8 mouse cellular contexts compared by ENCODE assay signal in genomic region chr3:152315613-152316012, GRCm38 (mm10). TPM values are rescaled to one million over a fixed set of nuclear protein-coding genes. Genes with fewer than 3 reads are reported as not detected.
DNase-seq lines count a peak whose midpoint lies in the region; ATAC-seq and TF ChIP-seq lines count a peak whose summit lies in the region.

No protein-coding gene starts in this region.

- TF ChIP-seq CTCF in testis, adult 2 months (IDR thresholded peaks at IDR 0.05; ENCODE audit: control insufficient read depth, insufficient read depth, insufficient replicate concordance, low read depth, low read length): peak; percentile 88; the same call in 1 of the 2 replicates

- in situ Hi-C loops in ES-E14 (cut with MboI; ENCODE audit: low sequenced_read_pairs in 2 of 2, unreplicated experiment in 2 of 2): no loop called here

- peaks cover 13% of the 10 kb centered on the region for H3K36me3 ChIP-seq in ES-E14 (ENCODE audit: control insufficient read depth, insufficient read depth, low read length, poor library complexity, severe bottlenecking)
- H3K36me3 ChIP-seq in forebrain, embryonic 14.5 days (ENCODE audit: control insufficient read depth, insufficient read depth, low read length): peaks cover 20% of the 10 kb centered on the region
- peaks cover 4% of the 10 kb centered on the region for H3K36me3 ChIP-seq in liver, embryonic 16.5 days (ENCODE audit: control insufficient read depth, insufficient read depth)
- peaks cover 10% of the 10 kb centered on the region for H3K36me3 ChIP-seq in neural tube, embryonic 14.5 days (ENCODE audit: control insufficient read depth, insufficient read depth, low read length)
- H3K36me3 ChIP-seq in testis, adult 2 months (ENCODE audit: control insufficient read depth, insufficient read depth, low read length): peaks cover 1% of the 10 kb centered on the region; the same call in 1 of the 2 replicates

- peak; percentile 79 for ATAC-seq in forebrain, embryonic 14.5 days
- ATAC-seq in liver, embryonic 16.5 days (ENCODE audit: low read depth): peak; percentile 88
- ATAC-seq in neural tube, embryonic 14.5 days (ENCODE audit: low read depth): peak; percentile 81; the same call in 1 of the 2 replicates

- no peak overlapping the region for H3K4me2 ChIP-seq in forebrain, embryonic 14.5 days (ENCODE audit: low read length)
- H3K4me2 ChIP-seq in liver, embryonic 16.5 days (ENCODE audit: low read depth, low read length): no peak overlapping the region
- no peak overlapping the region for H3K4me2 ChIP-seq in neural tube, embryonic 14.5 days (ENCODE audit: low read depth, low read length)

- intact Hi-C loops in heart, postnatal 14 days (cut with DNase I): loop anchor here (10.0 kb wide), 1 partner anchor 201 kb away; no protein-coding TSS in a partner anchor

- no peaks in the 10 kb centered on the region for H3K4me1 ChIP-seq in ES-E14 (ENCODE audit: control insufficient read depth in 2 of 2, insufficient read depth in 2 of 2, low read length in 2 of 2, poor library complexity in 1 of 2)
- H3K4me1 ChIP-seq in forebrain, embryonic 14.5 days (ENCODE audit: control insufficient read depth, insufficient read depth, low read length): no peaks in the 10 kb centered on the region
- no peaks in the 10 kb centered on the region; the same call in 1 of the 2 replicates for H3K4me1 ChIP-seq in liver, embryonic 16.5 days (ENCODE audit: control insufficient read depth, low read depth, low read length)
- H3K4me1 ChIP-seq in neural tube, embryonic 14.5 days (ENCODE audit: control insufficient read depth, insufficient read depth, low read length): no peaks in the 10 kb centered on the region
- no peaks in the 10 kb centered on the region for H3K4me1 ChIP-seq in testis, adult 2 months (ENCODE audit: control insufficient read depth, insufficient read depth, low read length)

- no peaks in the 10 kb centered on the region for H3K9me3 ChIP-seq in ES-E14 (ENCODE audit: control insufficient read depth, insufficient read depth, low read depth, low read length)
- H3K9me3 ChIP-seq in forebrain, embryonic 14.5 days (replicated peaks; ENCODE audit: control insufficient read depth, low read length): no peaks in the 10 kb centered on the region
- peaks cover 2% of the 10 kb centered on the region for H3K9me3 ChIP-seq in liver, embryonic 16.5 days (replicated peaks; ENCODE audit: control insufficient read depth, low read length)
- H3K9me3 ChIP-seq in neural tube, embryonic 14.5 days (ENCODE audit: control insufficient read depth, low read length): no peaks in the 10 kb centered on the region

- H3K27ac ChIP-seq in ES-E14 (ENCODE audit: insufficient read depth, low read depth, low read length, poor library complexity, severe bottlenecking): no peak overlapping the region
- H3K27ac ChIP-seq in forebrain, embryonic 14.5 days (ENCODE audit: low read depth, low read length): no peak overlapping the region
- no peak overlapping the region for H3K27ac ChIP-seq in liver, embryonic 16.5 days (ENCODE audit: low read length)
- no peak overlapping the region for H3K27ac ChIP-seq in neural tube, embryonic 14.5 days (ENCODE audit: low read depth, low read length)
- no peak overlapping the region for H3K27ac ChIP-seq in testis, adult 2 months (ENCODE audit: control insufficient read depth, insufficient read depth, low read depth, low read length)

- peak; percentile 80 for DNase-seq in ES-E14 (ENCODE audit: low read depth, low spot score)
- peak; percentile 59 for DNase-seq in cerebellum, adult 11 months
- peak; percentile 76 for DNase-seq in forebrain, embryonic 14.5 days (ENCODE audit: low spot score)
- peak; percentile 86 to 90 for DNase-seq in heart, postnatal 14 days
- peak; percentile 89 to 92 for DNase-seq in kidney, postnatal 4 days

- no peak overlapping the region for H3K4me3 ChIP-seq in ES-E14 (ENCODE audit: insufficient read depth in 1 of 2, low read depth in 1 of 2, low read length in 2 of 2, poor library complexity in 1 of 2, severe bottlenecking in 1 of 2)
- no peak overlapping the region for H3K4me3 ChIP-seq in forebrain, embryonic 14.5 days (ENCODE audit: low read depth, low read length)
- no peak overlapping the region for H3K4me3 ChIP-seq in liver, embryonic 16.5 days (ENCODE audit: low read depth, low read length)
- no peak overlapping the region for H3K4me3 ChIP-seq in neural tube, embryonic 14.5 days (ENCODE audit: low read depth, low read length)
- H3K4me3 ChIP-seq in testis, adult 2 months (ENCODE audit: control insufficient read depth, low read depth, low read length): no peak overlapping the region

- no peaks in the 10 kb centered on the region for H3K27me3 ChIP-seq in forebrain, embryonic 14.5 days (replicated peaks; ENCODE audit: control insufficient read depth, insufficient read depth, low read length)
- no peaks in the 10 kb centered on the region for H3K27me3 ChIP-seq in liver, embryonic 16.5 days (ENCODE audit: control insufficient read depth, insufficient read depth, low read depth, low read length)
- no peaks in the 10 kb centered on the region for H3K27me3 ChIP-seq in neural tube, embryonic 14.5 days (ENCODE audit: control insufficient read depth, insufficient read depth, low read length)
- H3K27me3 ChIP-seq in testis, adult 2 months (ENCODE audit: control insufficient read depth, insufficient read depth, low read length): no peaks in the 10 kb centered on the region

- TF ChIP-seq POLR2A in testis, adult 2 months (IDR thresholded peaks at IDR 0.05; ENCODE audit: control insufficient read depth, low read depth, low read length): no peak

- no peak overlapping the region for H3K9ac ChIP-seq in ES-E14 (ENCODE audit: insufficient read depth, low read depth, low read length, poor library complexity, severe bottlenecking)
- no peak overlapping the region for H3K9ac ChIP-seq in forebrain, embryonic 14.5 days (ENCODE audit: low read length)
- H3K9ac ChIP-seq in liver, embryonic 16.5 days (ENCODE audit: low read depth, low read length): no peak overlapping the region
- H3K9ac ChIP-seq in neural tube, embryonic 14.5 days (replicated peaks; ENCODE audit: low read depth, low read length): no peak overlapping the region

- WGBS in forebrain, embryonic 14.5 days: 13% methylated on average over 7 of the region's 7 CpGs
- WGBS in liver, embryonic 16.5 days (ENCODE audit: insufficient replicate concordance): 11% methylated on average over 7 of the region's 7 CpGs
- WGBS in neural tube, embryonic 14.5 days: 11% methylated on average over 7 of the region's 7 CpGs

TF ChIP-seq in ES-E14, 5 proteins besides CTCF, POLR2A, EP300 and RAD21:
- TF ChIP-seq CHD2 (IDR thresholded peaks at IDR 0.05; ENCODE audit: low read depth, low read length): no peak
- TF ChIP-seq ZNF384 (IDR thresholded peaks at IDR 0.05; ENCODE audit: low read depth, low read length): 0 out of 2 replicates have a peak, but pooled peaks have one; percentile 31
- no peak for TF ChIP-seq ZC3H11A (IDR thresholded peaks at IDR 0.05; ENCODE audit: borderline replicate concordance, low read depth, low read length)
- no peak for TF ChIP-seq MAFK (IDR thresholded peaks at IDR 0.05; ENCODE audit: insufficient read depth, low read depth, low read length)
- TF ChIP-seq HCFC1 (IDR thresholded peaks at IDR 0.05; ENCODE audit: borderline replicate concordance, insufficient read depth, low read length): peak; percentile 71; the same call in 1 of the 2 replicates

RNA-seq across cellular contexts. Expression of gene Miga1, which starts 24.6 kb away (rescaled TPM):
- total RNA-seq in ES-E14 (2012; rRNA removed): 28.7 and 35.2 TPM in 2 replicates
- 19.4 and 19.8 TPM in 2 replicates for polyA plus RNA-seq in forebrain, embryonic 14.5 days (2014; fragmentation: Nextera tagmentation; extraction: Ambion mirVana)
- 10 to 100 TPM; 10.8 to 12.4 TPM for total RNA-seq in heart, postnatal 14 days (2021)
- 3.8 and 4.3 TPM in 2 replicates for polyA plus RNA-seq in liver, embryonic 16.5 days (2015; fragmentation: Nextera tagmentation; extraction: Ambion mirVana)
- 22.5 and 24.1 TPM in 2 replicates for polyA plus RNA-seq in neural tube, embryonic 14.5 days (2014; fragmentation: Nextera tagmentation; extraction: Ambion mirVana)
- polyA plus RNA-seq in testis, adult 2 months (2012; rRNA removed): 3.0 and 3.6 TPM in 2 replicates

RNA-seq across cellular contexts. Expression of gene Usp33, which starts 30.7 kb away (rescaled TPM):
- total RNA-seq in ES-E14 (2012; rRNA removed): 47.9 and 49.5 TPM in 2 replicates
- 85.4 and 97.3 TPM in 2 replicates for polyA plus RNA-seq in forebrain, embryonic 14.5 days (2014; fragmentation: Nextera tagmentation; extraction: Ambion mirVana)
- 10 to 100 TPM; 29.1 to 30.9 TPM for total RNA-seq in heart, postnatal 14 days (2021)
- 20.2 and 22.0 TPM in 2 replicates for polyA plus RNA-seq in liver, embryonic 16.5 days (2015; fragmentation: Nextera tagmentation; extraction: Ambion mirVana)
- 126 and 128 TPM in 2 replicates for polyA plus RNA-seq in neural tube, embryonic 14.5 days (2014; fragmentation: Nextera tagmentation; extraction: Ambion mirVana)
- 6.3 and 6.5 TPM in 2 replicates for polyA plus RNA-seq in testis, adult 2 months (2012; rRNA removed)

RNA-seq across cellular contexts. Expression of gene Nexn, which starts 49.5 kb away (rescaled TPM):
- total RNA-seq in ES-E14 (2012; rRNA removed): 2.6 and 3.1 TPM in 2 replicates
- polyA plus RNA-seq in forebrain, embryonic 14.5 days (2014; fragmentation: Nextera tagmentation; extraction: Ambion mirVana): 1.8 TPM in 2 replicates
- 100 to 1,000 TPM; 297 to 301 TPM for total RNA-seq in heart, postnatal 14 days (2021)
- polyA plus RNA-seq in liver, embryonic 16.5 days (2015; fragmentation: Nextera tagmentation; extraction: Ambion mirVana): 1.3 and 1.9 TPM in 2 replicates
- polyA plus RNA-seq in neural tube, embryonic 14.5 days (2014; fragmentation: Nextera tagmentation; extraction: Ambion mirVana): 2.9 TPM in 2 replicates
- polyA plus RNA-seq in testis, adult 2 months (2012; rRNA removed): 0.65 and 0.81 TPM in 2 replicates
